Mouse (Mus musculus): ENCODE measurements around the gene Sell. TPM values are rescaled to one million over a fixed set of nuclear protein-coding genes. Genes with fewer than 3 reads are reported as not detected.

The Sell gene
- polyA plus RNA-seq, 1 experiment from 2014 or later = not detected

- no peaks in the 10 kb centered on the region for H3K27me3 ChIP-seq (replicated peaks)
- H3K9me3 ChIP-seq (replicated peaks) = no peaks in the 10 kb centered on the region
- no peak for ATAC-seq (ENCODE audit: insufficient number of reproducible peaks, low FRiP score)
- no peak overlapping the region for H3K4me3 ChIP-seq
- H3K9ac ChIP-seq = no peak overlapping the region
- no peaks in the 10 kb centered on the region for H3K4me1 ChIP-seq (replicated peaks)
- 89% methylated on average over 9 of the region's 9 CpGs for WGBS
- no peaks in the 10 kb centered on the region for H3K36me3 ChIP-seq
- H3K4me2 ChIP-seq = no peak overlapping the region
- H3K27ac ChIP-seq (ENCODE audit: poor library complexity, severe bottlenecking) = no peak overlapping the region
Measured at GRCm38 (mm10) chr1:164053561-164053960, 8.2 kb upstream of the Sell start.

DNA sequence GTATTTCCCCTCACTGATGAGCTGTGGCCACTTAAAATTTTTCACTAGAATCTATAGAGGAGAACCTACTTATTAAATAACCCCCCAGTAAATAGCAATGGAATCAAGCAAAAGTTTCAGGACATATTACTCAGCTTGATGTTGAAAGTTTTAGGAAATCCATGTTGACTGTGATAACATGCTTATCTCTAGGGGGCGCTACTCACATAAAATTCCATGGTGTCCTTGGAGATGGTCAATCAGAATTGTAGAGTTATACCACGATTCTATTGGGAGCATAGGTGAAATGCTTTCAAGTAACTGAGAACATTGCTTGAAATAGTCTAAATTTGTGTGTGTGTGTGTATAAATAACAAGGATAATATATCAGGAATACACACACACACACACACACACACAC lies 7.0 kb upstream of the Sell start:
- WGBS = 35% methylated on average over 2 of the region's 2 CpGs
- Histone ChIP-seq H3K27ac (ENCODE audit: poor library complexity, severe bottlenecking) (no peak overlapping the region), H3K4me1 (replicated peaks) (no peaks in the 10 kb centered on the region), H3K4me2 (no peak overlapping the region), H3K9me3 (replicated peaks) (no peaks in the 10 kb centered on the region), H3K9ac (no peak overlapping the region), H3K27me3 (replicated peaks) (no peaks in the 10 kb centered on the region), H3K36me3 (no peaks in the 10 kb centered on the region), H3K4me3 (no peak overlapping the region)
- no peak for ATAC-seq (ENCODE audit: insufficient number of reproducible peaks, low FRiP score)

DNA sequence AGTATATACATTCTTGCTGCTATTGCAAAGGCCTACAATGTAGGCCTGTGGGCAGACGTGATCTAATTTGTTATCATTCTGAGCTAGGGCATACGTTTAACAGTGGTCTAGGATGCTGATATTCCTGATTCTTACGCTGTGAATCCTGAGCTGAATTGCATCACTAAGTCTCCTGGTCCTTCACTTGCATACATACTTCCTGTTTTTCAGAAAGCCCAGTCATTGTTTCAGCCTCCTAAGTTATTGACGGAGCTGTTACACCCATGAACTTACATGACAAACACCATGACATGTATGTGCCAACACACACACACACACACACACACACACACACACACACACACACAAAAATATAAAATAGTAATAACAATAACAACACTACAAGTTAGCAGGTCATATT lies 1.7 kb upstream of the Sell start:
- 80% methylated on average over 4 of the region's 4 CpGs for WGBS
- Histone ChIP-seq H3K27me3 (replicated peaks) (no peaks in the 10 kb centered on the region), H3K4me3 (no peak overlapping the region), H3K27ac (ENCODE audit: poor library complexity, severe bottlenecking) (no peak overlapping the region), H3K4me2 (no peak overlapping the region), H3K36me3 (no peaks in the 10 kb centered on the region), H3K4me1 (replicated peaks) (no peaks in the 10 kb centered on the region), H3K9me3 (replicated peaks) (no peaks in the 10 kb centered on the region), H3K9ac (no peak overlapping the region)
- no peak for ATAC-seq (ENCODE audit: insufficient number of reproducible peaks, low FRiP score)

GRCm38 (mm10) chr1:164061278-164061677 lies 504 bp upstream of the Sell start:
- no peak overlapping the region for H3K4me3 ChIP-seq
- no peaks in the 10 kb centered on the region for H3K4me1 ChIP-seq (replicated peaks)
- no peak for ATAC-seq (ENCODE audit: insufficient number of reproducible peaks, low FRiP score)
- no peaks in the 10 kb centered on the region for H3K9me3 ChIP-seq (replicated peaks)
- no peak overlapping the region for H3K4me2 ChIP-seq
- H3K27me3 ChIP-seq (replicated peaks) = no peaks in the 10 kb centered on the region
- 36% methylated on average over 4 of the region's 4 CpGs for WGBS
- H3K27ac ChIP-seq (ENCODE audit: poor library complexity, severe bottlenecking) = no peak overlapping the region
- no peak overlapping the region for H3K9ac ChIP-seq
- no peaks in the 10 kb centered on the region for H3K36me3 ChIP-seq

DNA sequence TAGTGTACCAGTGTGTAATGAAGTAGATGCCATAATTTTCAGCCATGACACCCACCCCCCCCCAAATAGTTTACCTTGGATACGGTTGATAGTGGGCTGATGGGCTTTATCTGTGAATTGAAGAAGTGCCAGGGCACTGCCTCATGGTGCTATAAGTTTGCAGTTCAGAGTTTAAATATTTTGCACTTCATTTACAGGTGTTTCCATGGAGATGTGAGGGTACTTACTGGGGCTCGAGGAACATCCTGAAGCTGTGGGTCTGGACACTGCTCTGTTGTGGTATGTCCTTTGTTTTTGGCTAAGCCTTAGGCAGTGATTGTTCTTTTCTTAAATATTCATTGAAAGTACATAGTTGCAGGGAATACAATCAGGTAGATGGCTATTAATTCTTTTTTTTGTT lies 1.1 kb downstream of the Sell start:
- Histone ChIP-seq H3K36me3 (no peaks in the 10 kb centered on the region), H3K27me3 (replicated peaks) (no peaks in the 10 kb centered on the region), H3K4me1 (replicated peaks) (no peaks in the 10 kb centered on the region), H3K27ac (ENCODE audit: poor library complexity, severe bottlenecking) (no peak overlapping the region), H3K9ac (no peak overlapping the region), H3K9me3 (replicated peaks) (no peaks in the 10 kb centered on the region), H3K4me2 (no peak overlapping the region), H3K4me3 (no peak overlapping the region)
- 52% methylated on average over 2 of the region's 2 CpGs for WGBS
- no peak for ATAC-seq (ENCODE audit: insufficient number of reproducible peaks, low FRiP score)

DNA sequence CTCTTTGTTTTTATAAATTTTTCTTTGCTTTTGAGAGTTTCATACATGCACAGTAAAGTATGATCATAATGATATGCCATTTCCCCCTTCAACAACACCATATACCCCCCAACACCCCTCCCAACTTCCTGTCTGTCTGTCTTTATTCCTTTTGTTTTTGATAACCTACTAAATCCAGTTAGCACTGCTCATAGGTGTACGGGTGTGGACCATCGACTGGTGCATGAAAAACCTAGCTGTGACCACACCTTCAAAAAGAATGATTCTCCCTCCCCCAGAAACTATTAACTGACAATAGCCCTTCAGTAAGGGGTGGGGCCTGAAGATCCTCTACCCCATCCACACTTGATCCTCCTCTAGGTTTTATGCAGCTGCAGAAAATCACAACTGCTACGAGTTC lies 2.0 kb downstream of the Sell start:
- Histone ChIP-seq H3K27me3 (replicated peaks) (no peaks in the 10 kb centered on the region), H3K9ac (no peak overlapping the region), H3K4me1 (replicated peaks) (no peaks in the 10 kb centered on the region), H3K27ac (ENCODE audit: poor library complexity, severe bottlenecking) (no peak overlapping the region), H3K9me3 (replicated peaks) (no peaks in the 10 kb centered on the region), H3K36me3 (no peaks in the 10 kb centered on the region), H3K4me3 (no peak overlapping the region), H3K4me2 (no peak overlapping the region)
- ATAC-seq (ENCODE audit: insufficient number of reproducible peaks, low FRiP score) = no peak
- 54% methylated on average over 3 of the region's 3 CpGs for WGBS

DNA sequence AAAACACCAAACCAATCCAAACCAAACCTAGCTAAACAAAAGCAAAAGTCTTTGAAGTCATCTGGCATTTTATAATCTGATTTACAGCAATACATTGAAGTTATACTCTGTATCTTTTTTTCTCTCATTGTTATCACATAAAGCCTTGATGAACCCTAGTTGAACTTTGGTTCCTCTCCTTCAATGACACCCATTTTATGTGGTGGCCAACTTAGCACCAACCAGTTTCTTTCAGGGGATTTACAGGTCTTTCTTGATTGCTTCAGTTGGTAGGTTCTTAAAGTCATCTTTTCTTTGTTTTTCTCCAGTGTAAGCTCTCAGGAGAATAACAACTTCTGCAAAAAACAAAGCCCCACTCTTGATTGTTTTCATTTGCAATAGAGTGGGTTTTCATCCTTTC lies 7.5 kb downstream of the Sell start:
- ATAC-seq (ENCODE audit: insufficient number of reproducible peaks, low FRiP score) = no peak
- H3K9ac ChIP-seq = no peak overlapping the region
- no peaks in the 10 kb centered on the region for H3K9me3 ChIP-seq (replicated peaks)

GRCm38 (mm10) chr1:164070461-164070860 lies 8.7 kb downstream of the Sell start:
- H3K4me3 ChIP-seq = no peak overlapping the region
- no peak for ATAC-seq (ENCODE audit: insufficient number of reproducible peaks, low FRiP score)
- H3K9me3 ChIP-seq (replicated peaks) = no peaks in the 10 kb centered on the region
- no peak overlapping the region for H3K27ac ChIP-seq (ENCODE audit: poor library complexity, severe bottlenecking)
- WGBS = 73% methylated on average over 4 of the region's 4 CpGs
- H3K4me1 ChIP-seq (replicated peaks) = no peaks in the 10 kb centered on the region
- no peak overlapping the region for H3K9ac ChIP-seq
- no peak overlapping the region for H3K4me2 ChIP-seq
- H3K36me3 ChIP-seq = no peaks in the 10 kb centered on the region
- no peaks in the 10 kb centered on the region for H3K27me3 ChIP-seq (replicated peaks)

More for the DNA sequence above, 7.5 kb downstream of the Sell start:
- no peak overlapping the region for H3K27ac ChIP-seq (ENCODE audit: poor library complexity, severe bottlenecking)
- H3K4me1 ChIP-seq (replicated peaks) = no peaks in the 10 kb centered on the region
- no peaks in the 10 kb centered on the region for H3K27me3 ChIP-seq (replicated peaks)
- no peaks in the 10 kb centered on the region for H3K36me3 ChIP-seq
- H3K4me3 ChIP-seq = no peak overlapping the region
- no peak overlapping the region for H3K4me2 ChIP-seq

DNA sequence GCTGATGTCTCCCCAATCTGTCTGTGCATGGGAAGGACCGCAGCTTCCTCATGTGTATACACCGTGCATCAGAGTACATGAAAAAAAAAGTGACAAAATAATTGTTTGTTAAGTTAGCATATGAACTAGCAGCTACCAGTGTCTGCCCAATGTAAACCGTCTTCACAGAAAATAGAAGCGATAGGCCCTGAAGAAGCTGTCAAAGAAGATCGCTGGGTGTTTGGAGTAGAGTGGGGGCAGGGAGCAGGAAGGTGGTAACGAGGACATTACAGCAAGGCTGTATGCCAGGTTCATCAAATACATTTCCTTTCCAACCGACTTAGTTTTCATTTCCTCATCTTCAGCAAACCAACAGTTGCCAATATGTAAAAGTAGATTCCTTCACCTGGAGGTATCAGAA lies 9.3 kb downstream of the Sell start:
- Histone ChIP-seq H3K27me3 (replicated peaks) (no peaks in the 10 kb centered on the region), H3K36me3 (no peaks in the 10 kb centered on the region), H3K9me3 (replicated peaks) (no peaks in the 10 kb centered on the region), H3K4me2 (no peak overlapping the region), H3K27ac (ENCODE audit: poor library complexity, severe bottlenecking) (no peak overlapping the region), H3K4me1 (replicated peaks) (no peaks in the 10 kb centered on the region), H3K4me3 (no peak overlapping the region), H3K9ac (no peak overlapping the region)
- ATAC-seq (ENCODE audit: insufficient number of reproducible peaks, low FRiP score) = no peak
- 73% methylated on average over 7 of the region's 7 CpGs for WGBS

DNA sequence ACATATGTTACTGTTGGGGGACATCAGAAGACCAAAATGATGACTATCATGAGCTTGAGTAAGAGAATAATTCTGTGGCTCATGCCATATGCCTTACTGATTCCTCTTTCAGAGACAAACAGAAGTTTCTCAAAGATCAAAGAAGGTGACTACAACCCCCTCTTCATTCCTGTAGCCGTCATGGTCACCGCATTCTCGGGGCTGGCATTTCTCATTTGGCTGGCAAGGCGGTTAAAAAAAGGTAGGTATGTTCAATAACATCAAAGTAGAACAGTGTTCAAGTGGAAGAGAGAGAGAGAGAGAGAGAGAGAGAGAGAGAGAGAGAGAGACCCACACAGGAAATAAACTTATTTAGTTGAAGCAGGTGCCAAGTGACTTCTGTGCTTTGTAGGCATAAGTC lies 10.2 kb downstream of the Sell start:
- ATAC-seq (ENCODE audit: insufficient number of reproducible peaks, low FRiP score) = no peak
- Histone ChIP-seq H3K4me3 (no peak overlapping the region), H3K27me3 (replicated peaks) (no peaks in the 10 kb centered on the region), H3K4me1 (replicated peaks) (no peaks in the 10 kb centered on the region), H3K9ac (no peak overlapping the region), H3K9me3 (replicated peaks) (no peaks in the 10 kb centered on the region), H3K27ac (ENCODE audit: poor library complexity, severe bottlenecking) (no peak overlapping the region), H3K36me3 (no peaks in the 10 kb centered on the region), H3K4me2 (no peak overlapping the region)
- 74% methylated on average over 4 of the region's 4 CpGs for WGBS

GRCm38 (mm10) chr1:164073091-164073490 lies 11.3 kb downstream of the Sell start:
- 79% methylated on average over 9 of the region's 9 CpGs for WGBS
- H3K9ac ChIP-seq = no peak overlapping the region
- no peaks in the 10 kb centered on the region for H3K36me3 ChIP-seq
- no peaks in the 10 kb centered on the region for H3K9me3 ChIP-seq (replicated peaks)
- no peak overlapping the region for H3K4me2 ChIP-seq
- no peaks in the 10 kb centered on the region for H3K4me1 ChIP-seq (replicated peaks)
- H3K27me3 ChIP-seq (replicated peaks) = no peaks in the 10 kb centered on the region
- H3K4me3 ChIP-seq = no peak overlapping the region
- no peak for ATAC-seq (ENCODE audit: insufficient number of reproducible peaks, low FRiP score)
- H3K27ac ChIP-seq (ENCODE audit: poor library complexity, severe bottlenecking) = no peak overlapping the region

DNA sequence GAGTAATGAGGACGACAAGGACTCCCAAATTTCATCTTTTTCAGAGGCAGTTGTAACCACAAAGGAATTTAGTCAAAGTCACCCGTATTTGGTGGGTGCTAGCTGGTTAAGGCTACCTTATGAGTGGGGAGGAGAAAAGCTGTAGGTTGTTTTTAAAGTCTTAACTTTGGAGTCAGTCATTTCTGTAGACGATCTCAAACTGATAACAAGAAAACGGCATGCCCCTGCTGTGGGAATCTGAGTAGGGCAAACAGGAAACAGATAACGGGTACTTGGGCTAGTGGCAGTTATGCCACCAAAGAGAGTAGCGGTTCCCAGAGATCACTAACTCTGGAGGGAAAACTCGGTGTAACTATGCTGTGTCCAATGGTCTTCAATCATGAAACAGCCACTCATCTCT lies 12.0 kb downstream of the Sell start:
- H3K9ac ChIP-seq = no peak overlapping the region
- no peak overlapping the region for H3K4me2 ChIP-seq
- H3K36me3 ChIP-seq = no peaks in the 10 kb centered on the region
- WGBS = 57% methylated on average over 7 of the region's 7 CpGs
- H3K27me3 ChIP-seq (replicated peaks) = no peaks in the 10 kb centered on the region
- H3K4me3 ChIP-seq = no peak overlapping the region
- H3K27ac ChIP-seq (ENCODE audit: poor library complexity, severe bottlenecking) = no peak overlapping the region
- H3K9me3 ChIP-seq (replicated peaks) = no peaks in the 10 kb centered on the region
- ATAC-seq (ENCODE audit: insufficient number of reproducible peaks, low FRiP score) = no peak
- no peaks in the 10 kb centered on the region for H3K4me1 ChIP-seq (replicated peaks)
